Mouse (Mus musculus): ENCODE results near the gene Erc2.

Erc2 gene

DNA sequence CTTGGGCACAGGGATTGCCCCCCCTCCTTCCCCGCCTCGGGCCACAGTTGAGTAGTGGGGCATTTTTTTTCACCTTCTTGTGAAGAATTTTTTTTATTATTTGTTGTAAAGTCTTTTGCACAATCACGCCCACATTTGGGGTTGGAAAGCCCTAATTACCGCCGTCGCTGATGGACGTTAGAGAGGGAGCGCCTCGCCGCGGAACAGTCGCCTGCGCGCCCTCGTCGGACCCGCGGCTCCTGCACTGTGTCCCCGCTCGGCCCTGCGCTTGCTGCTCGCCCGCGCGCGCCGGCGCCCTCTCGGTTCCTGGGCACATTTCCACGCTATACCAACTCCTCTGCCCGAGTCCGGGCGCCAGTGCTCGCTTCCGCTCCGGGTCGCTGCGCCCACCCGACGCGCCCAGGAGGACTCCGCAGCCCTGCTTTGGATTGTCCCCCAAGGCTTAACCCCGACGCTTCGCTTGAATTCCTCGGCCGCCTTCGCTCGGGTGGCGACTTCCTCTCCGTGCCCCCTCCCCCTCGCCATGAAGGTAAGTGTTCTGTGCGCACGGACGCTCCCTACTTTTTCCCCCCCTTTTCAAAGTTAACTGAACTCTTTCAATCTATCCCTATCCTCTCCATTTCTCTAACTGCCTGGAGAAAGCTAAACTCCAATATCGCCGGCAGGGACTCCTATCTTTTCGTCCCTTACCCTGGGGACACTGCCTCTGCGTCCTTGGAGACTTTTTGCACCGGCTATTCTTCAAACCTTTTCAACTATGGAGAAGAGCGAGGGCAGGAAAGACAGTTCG lies 883.6 kb downstream of the Erc2 start:
- DNase-seq (ENCODE audit: low read depth, low spot score), result no peak

DNA sequence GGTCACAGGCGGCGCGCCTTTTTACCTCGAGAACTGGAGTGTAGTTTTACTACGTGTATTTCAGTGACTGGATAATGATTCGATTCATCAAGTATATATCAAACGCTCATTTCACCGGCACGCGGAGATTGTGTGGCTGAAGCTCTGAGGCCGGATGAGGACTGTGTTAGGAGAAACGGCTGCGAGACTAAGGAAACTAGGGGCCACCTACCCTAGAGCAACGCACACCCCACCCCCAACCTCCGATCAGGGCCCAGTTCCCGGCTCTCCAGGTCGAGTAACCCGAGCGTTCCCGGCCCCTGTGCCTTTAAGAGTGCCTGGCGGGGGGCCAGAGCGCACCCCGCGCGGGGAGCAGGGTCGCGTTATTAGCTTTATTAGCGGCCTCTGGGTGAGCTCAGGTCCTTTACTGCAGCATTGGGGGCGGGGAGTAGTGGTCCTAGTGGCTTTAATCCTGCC lies 884.2 kb downstream of the Erc2 start:
- DNase-seq (ENCODE audit: low read depth, low spot score), result no peak

DNA sequence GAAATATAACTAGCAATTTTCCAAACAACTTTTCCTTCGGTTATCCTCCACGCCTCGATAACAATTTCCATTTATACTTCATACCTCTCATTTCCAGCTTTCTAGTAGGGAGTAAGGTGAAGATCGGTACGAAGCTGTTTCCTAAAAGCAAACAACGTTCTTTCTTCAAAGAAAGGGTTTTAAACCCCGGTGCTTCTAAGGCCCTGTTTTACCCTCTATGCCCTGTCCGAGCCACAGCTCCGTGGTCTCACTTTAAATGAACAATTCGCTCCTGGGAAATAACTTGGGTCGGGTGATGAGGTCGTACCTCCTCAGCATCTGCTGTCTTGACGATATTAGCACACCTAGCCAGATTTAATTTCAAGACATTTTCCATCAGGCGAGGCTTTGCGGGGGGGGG lies 884.8 kb downstream of the Erc2 start:
- no peak for DNase-seq (ENCODE audit: low read depth, low spot score)

DNA sequence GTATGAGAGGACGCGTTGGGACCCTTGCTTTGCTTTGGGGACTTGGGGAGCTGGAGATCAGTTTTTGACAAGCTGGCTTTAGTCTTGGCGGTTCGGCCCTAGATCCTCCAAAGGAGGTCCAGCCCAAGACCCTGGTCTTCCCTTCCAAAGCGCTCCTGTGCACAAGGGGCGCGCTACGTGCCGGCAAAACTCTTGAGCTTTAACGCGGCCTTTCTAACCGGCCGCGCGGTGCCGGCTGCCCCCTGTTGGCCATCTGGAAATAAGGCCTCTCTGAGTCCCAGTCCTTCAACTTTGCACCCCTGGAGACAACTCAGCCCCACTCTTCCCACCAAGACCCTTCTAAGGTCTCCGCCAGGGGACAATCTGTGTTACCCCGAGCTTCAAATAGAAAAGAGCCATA lies 885.2 kb downstream of the Erc2 start:
- no peak for DNase-seq (ENCODE audit: low read depth, low spot score)

DNA sequence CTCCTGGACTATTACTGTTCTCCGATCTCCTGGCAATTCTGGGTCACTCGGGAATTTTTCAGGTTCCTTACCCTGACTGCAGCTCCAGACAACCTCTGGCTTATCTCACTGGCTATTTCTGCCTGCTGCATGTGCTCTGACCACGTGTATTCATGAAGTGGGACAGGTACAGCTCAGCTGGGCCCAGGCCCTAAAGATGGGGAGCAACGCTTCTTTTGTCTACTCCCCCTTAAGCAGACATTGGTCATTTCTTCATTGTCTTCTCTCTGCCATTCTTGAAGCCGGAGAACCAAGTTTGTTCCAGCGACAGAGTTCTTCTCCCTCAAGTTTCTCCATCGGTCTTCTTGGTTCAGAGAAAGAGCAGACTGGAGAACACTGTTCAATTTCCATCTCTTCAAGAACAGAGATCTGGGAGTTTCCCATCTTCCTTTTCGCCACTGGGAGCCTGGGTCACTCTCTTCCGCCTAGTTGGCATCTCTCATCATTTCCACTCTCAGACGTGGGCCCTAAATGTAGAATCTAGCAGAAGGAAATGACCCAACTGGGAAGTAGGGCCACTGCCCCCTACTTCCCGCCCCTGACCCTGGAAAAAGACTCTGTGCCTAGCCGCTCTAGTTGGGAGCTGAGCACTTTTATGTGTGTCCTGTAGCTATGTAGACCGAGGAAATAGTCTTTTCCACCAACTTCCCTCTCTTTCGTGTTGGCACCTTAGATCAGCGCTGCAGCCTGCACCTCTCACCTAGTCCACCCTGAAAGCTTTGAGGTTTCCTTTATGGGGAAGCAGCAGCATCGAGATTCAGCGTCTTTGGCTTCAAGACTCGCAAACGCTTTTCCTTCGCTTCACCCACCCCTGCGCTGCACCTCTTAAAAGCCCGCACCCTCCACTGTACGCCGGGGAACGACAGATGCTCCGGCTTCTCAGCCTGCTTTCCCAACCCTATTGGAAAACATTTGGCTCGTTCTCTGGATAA lies 886.3 kb downstream of the Erc2 start:
- no peak for DNase-seq (ENCODE audit: low read depth, low spot score)

DNA sequence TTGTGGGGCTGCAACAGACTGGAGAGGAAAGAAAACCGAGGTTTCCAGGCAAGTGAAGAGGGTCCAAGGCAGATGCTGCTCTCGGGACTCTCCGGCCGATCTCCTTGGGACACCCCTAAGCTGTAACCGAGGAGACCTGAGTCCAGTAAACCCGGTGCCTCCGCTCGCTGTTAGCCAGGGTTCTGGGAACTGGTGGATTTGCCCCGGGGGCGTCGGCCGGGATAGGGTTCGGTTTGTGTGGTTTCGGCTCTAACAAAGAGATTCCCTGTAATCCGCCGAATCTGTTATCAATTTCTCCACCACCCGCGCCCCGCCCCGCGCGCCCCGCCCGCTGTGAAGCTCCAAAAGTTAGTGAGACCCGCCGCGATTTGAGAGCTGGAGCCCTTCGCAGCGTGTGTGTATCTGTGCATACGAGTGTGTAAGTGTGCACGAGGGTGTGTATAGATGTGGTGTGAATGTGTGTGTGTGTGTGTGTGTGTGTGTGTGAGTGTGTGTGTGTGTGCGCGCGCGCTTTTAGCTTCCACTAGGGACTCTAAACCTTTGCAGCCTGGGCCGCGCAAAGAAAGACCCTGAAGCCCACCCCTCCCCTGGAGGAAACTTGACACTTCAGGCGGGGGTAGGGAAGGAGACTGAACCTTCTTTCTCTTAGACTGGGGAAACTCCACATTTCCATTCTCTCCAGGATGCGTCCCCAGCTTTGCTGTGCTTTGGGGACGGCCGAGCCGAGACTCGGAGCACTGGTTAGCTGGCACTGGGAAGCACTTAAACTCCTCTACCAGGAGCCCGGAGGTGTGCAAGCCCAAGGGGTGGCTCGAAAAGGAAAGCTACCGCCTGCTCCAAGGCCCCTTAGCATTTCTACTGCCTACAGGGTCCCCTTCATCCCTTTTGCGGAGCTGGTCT lies 887.5 kb downstream of the Erc2 start:
- no peak for DNase-seq (ENCODE audit: low read depth, low spot score)

DNA sequence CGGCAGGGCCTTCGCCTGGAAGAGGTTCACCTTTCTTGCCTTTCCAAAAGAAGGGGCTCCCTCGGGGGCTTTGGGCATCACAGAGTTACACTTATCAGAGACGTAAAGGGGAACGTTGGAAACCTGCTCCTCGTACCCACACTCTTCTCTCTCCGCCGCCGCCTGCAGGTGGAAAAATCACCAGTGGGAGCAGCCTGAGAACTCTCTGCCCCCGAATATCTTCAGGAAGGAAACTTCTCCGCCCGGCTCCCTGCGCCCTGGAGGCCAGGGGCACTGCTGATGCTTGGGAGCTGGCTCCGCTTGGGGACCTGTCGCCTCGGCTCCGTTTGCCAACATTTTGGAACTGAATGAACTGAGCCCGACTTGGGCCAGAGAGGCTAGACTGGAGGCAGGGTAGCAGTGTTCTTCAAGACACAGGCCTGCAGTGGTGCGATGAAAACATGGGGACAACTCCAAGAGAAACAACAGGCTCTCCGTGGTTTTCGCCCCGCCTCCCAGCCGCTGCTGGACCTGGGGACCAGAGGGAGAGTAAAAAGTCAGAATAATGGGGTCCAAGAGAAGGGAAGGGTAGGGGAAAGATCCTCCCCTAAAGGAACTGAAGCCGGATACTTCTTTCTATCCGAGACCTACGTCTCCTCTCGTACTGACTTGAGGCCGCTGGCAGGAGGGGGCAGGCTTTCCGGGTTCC lies 888.3 kb downstream of the Erc2 start:
- DNase-seq (ENCODE audit: low read depth, low spot score), result no peak

DNA sequence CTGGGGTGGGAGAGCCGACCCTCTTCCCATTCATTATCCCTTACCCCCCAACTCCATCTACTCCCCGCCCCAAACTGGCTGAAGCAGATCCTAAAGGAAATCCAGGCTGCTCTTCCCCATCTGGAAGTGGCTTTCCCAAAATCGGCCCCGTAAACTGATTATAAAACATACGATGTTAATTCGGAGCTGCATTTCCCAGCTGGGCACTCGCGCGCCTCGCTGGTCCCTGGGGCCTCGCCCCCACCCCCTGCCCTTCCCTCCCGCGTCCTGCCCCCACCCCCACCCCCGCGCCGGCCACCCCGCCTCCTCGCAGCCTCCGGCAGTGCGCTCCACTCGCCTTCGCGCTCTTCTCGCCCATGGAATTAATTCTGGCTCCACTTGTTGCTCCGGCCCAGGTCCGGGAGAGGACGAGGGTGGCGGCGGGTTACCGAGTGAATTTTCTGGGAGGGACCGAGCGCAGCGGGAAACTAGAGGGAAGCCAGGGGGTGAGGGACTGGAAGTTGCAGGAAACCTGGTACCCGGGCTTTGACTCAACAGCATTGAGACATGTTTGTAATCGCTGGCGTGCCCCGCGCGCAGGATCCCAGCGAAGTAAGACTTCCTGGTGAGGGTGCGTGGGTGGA lies 888.9 kb downstream of the Erc2 start:
- DNase-seq (ENCODE audit: low read depth, low spot score), result no peak

DNA sequence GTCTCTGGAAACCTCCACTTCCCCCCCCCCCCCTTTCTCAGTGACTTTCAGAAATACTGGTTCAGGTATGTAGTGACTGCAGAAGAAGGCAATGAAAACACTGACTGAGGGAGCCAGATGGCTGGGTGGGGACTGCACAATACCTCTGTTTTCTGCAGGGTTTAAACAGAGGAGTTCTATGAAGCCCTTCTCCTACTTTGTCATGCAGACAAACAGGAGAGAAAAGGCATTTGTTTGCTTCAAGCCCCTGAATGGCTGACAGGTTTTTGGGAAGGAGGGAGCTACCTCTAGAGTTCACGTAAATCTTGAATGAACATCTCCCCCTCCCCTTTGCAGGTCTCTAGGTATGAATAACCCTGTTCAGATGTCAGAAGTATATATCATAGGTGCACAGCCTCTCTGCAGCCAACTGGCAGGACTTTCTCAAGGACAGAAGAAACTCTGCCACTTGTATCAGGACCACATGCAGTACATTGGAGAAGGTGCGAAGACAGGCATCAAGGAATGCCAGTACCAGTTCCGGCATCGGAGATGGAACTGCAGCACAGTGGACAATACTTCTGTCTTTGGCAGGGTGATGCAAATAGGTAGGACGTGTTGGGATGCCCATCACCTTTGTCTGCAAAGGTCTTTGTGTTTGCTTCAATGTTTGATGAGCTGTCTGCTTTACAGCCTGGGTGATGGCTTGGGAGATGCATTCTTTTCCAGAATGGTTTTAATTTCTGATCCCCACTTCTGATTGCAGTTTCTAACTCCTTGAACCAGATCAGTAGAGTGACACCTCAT lies 890.8 kb downstream of the Erc2 start:
- DNase-seq (ENCODE audit: low read depth, low spot score), result no peak

DNA sequence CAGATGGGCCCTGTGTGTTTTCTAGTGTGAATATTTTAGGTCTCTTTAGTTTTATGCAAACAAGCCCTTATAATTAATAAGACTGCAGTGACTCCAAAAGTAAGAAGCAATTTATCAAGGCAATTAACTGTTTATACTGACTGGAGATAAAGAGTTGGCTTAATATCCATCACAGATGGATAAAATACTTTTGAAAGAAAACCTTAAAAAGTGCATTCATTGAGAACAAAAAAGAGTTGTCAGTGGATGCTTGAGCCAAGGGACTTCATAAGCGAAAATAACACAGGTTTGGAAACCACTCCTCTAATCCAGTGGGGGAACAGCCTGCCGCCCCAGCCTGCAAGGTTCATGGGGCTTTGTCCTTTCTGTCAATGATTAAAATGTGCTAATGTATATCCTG lies 891.9 kb downstream of the Erc2 start:
- DNase-seq (ENCODE audit: low read depth, low spot score), result no peak

DNA sequence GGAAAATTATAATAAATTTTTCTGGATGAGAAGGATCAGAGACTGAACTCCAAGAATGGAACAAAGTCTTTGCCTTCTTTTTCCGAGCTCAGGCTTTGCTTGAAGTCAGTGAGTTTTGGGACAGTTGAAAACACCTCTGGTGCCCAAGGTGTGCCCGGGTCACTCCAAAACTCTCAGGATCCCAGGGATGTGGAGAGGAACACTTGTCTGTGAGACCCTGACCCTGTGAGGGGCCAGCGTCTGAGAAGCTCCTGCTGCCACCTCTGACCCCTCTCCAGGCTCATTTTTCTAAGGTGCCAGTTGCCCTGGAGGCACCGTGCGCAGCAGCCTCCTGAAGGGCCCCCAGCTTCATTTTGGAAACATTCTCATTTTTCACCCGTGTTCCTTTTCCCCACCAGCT lies 893.1 kb downstream of the Erc2 start:
- no peak for DNase-seq (ENCODE audit: low read depth, low spot score)

DNA sequence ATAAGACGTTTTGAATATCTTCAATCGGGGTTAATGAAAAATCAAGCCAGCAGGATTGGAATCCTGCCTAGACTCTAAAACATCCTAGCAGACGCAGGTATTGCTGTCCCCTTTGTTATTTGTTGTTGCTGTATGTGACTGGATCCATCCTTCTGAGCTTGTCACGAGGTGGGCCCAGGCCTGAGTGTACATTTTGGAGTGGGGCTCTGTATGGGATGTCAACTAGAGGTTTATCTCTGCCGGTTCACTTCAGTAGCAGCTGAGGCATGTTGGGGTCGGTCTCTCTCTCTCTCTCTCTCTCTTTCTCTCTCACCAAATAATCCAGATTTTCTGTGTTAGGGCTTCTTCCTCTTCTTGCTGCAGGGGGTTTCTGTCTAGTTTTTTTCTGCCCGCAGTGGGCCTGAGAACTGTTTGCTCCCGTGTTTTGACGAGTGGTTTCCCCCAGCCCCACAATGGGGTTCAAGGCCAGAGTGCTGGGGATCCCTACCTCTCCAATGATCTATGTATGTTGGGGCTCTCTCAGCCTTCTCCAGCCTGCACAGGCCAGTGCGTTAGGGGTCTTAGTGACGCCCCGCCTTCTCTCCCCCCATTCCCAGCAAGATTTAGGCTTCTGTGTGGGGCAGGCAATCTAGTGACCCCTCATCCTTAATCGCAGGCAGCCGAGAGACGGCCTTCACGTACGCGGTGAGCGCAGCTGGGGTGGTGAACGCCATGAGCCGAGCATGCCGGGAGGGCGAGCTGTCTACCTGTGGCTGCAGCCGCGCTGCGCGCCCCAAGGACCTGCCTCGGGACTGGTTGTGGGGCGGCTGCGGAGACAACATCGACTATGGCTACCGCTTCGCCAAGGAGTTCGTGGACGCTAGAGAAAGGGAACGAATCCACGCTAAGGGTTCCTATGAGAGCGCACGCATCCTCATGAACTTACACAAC lies 895.7 kb downstream of the Erc2 start:
- no peak for DNase-seq (ENCODE audit: low read depth, low spot score)

DNA sequence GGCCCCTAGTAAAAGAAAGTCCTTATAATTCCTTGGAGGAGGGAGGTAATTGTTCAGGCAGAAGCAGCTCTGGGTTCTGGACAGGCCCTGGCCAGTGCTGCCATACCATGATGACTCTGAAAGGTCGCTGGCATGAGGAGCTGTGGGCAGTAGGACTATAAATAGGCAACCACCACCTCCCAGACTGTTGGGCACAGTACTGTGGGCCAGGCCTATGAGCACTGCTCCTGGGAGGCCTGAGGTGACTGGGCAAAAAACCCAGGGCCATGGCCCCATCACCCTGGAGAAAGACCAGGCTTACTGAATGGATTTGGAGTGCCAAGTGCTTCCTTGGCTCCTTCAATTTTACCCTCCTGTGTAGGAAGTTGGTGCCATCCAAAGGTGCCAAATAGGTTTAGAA lies 898.9 kb downstream of the Erc2 start:
- no peak for DNase-seq (ENCODE audit: low read depth, low spot score)

DNA sequence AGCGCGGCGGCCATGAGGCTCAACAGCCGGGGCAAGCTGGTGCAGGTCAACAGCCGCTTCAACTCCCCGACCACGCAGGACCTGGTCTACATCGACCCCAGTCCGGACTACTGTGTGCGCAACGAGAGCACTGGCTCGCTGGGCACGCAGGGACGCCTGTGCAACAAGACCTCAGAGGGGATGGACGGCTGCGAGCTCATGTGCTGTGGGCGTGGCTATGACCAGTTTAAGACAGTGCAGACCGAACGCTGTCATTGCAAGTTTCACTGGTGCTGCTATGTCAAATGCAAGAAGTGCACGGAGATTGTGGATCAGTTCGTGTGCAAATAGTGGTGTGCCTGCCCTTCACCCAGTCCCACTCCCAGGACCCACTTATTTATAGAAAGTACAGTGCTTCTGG lies 900.4 kb downstream of the Erc2 start:
- DNase-seq (ENCODE audit: low read depth, low spot score), result no peak

DNA sequence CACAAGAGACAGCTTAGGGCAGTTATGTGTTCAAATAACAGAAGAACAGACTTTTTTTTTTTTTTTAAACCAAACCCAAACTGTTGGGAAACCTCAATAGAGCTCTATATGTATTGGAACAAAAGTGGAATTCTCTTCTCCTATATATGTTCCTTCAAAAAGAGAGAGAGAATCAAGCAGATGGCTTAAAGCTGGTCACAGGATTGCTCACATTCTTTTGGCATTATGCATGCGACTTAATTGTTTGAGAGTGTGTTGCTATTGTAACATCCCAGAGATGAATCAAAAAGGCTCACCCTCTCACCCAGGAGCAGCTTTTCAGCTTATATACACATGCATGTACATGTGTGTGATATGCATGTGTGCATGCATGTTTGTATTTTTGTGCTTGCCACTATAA lies 903.3 kb downstream of the Erc2 start:
- no peak for DNase-seq (ENCODE audit: low read depth, low spot score)
